Mouse (Mus musculus) adrenal gland, postnatal 25 days (tissue): Measurements from ENCODE around the gene Zfp473. TPM values are rescaled to one million over a fixed set of nuclear protein-coding genes. Genes with fewer than 3 reads are reported as not detected.
"Not testable (repeated sequence)": the region's sequence is repeated elsewhere in the genome, so short reads cannot be mapped to it uniquely, and the experiment has no call there.

Source experiments
- DNase-seq: peaks from one replicate; pipeline ENCODE4 v3.0.0; 2021; ENCODE audit warnings: mixed read lengths
- long read RNA-seq: library from polyadenylated mRNA; stranded (forward); transcript quantifications from one replicate; pipeline ENCODE4 v2.0.0, GENCODE M21; 2021
- total RNA-seq: library from RNA; stranded (reverse); gene quantifications from 2 replicates; pipeline ENCODE4 v1.2.3, GENCODE M21; 2021

Gene Zfp473
- total RNA-seq, result 0.71 and 0.88 TPM in 2 replicates
- long read RNA-seq, result 0 reads

- not testable (repeated sequence) for DNase-seq
These were observed at the start of gene Zfp473 for GRCm38 (mm10) chr7:44750950-44751349. Gene Zfp473 (minus strand): TSS chr7:44751050.

GRCm38 (mm10) chr7:44792781-44793180 is 41.9 kb upstream of the Zfp473 start:
- DNase-seq, result no peak

- no peak for DNase-seq
These were observed 39.2 kb upstream of the Zfp473 start for GRCm38 (mm10) chr7:44790066-44790465.

- DNase-seq, result no peak
These were observed 38.7 kb upstream of the Zfp473 start for GRCm38 (mm10) chr7:44789531-44789930.

GRCm38 (mm10) chr7:44780101-44780500 is 29.3 kb upstream of the Zfp473 start:
- DNase-seq, result no peak

GRCm38 (mm10) chr7:44776849-44777498 is 26.1 kb upstream of the Zfp473 start:
- no peak for DNase-seq

- no peak for DNase-seq
These were observed 21.8 kb upstream of the Zfp473 start for GRCm38 (mm10) chr7:44772591-44773204.

- peak; percentile 69 for DNase-seq
These were observed 19.3 kb upstream of the Zfp473 start for GRCm38 (mm10) chr7:44770046-44770578.

GRCm38 (mm10) chr7:44768129-44768528 is 17.3 kb upstream of the Zfp473 start:
- no peak for DNase-seq

GRCm38 (mm10) chr7:44760366-44760765 is 9.5 kb upstream of the Zfp473 start:
- no peak for DNase-seq

GRCm38 (mm10) chr7:44757164-44757563 is 6.3 kb upstream of the Zfp473 start:
- no peak for DNase-seq

GRCm38 (mm10) chr7:44748101-44749044 is 2.5 kb downstream of the Zfp473 start, which contains the start of gene Vrk3:
Gene Vrk3 (plus strand): TSS chr7:44748413.
- peak; percentile 90 for DNase-seq

GRCm38 (mm10) chr7:44747115-44747514 is 3.7 kb downstream of the Zfp473 start:
- no peak for DNase-seq

- DNase-seq, result peak; percentile 77
These were observed 5.8 kb downstream of the Zfp473 start for GRCm38 (mm10) chr7:44745076-44745475.

GRCm38 (mm10) chr7:44744270-44744669 is 6.6 kb downstream of the Zfp473 start:
- DNase-seq, result no peak

- DNase-seq, result no peak
These were observed 9.5 kb downstream of the Zfp473 start for GRCm38 (mm10) chr7:44741361-44741760.

GRCm38 (mm10) chr7:44733723-44734122 is 17.1 kb downstream of the Zfp473 start:
- DNase-seq, result no peak

- DNase-seq, result no peak
These were observed 22.5 kb downstream of the Zfp473 start for GRCm38 (mm10) chr7:44728082-44728975.

GRCm38 (mm10) chr7:44727151-44727550 is 23.7 kb downstream of the Zfp473 start:
- no peak for DNase-seq

- no peak for DNase-seq
These were observed 24.5 kb downstream of the Zfp473 start for GRCm38 (mm10) chr7:44726343-44726742.

- DNase-seq, result no peak
These were observed 26.5 kb downstream of the Zfp473 start for GRCm38 (mm10) chr7:44724316-44724715.
